ENCODE assay signal across 24 mouse cellular contexts in genomic region chr14:78286011-78286548, GRCm38 (mm10). TPM values are rescaled to one million over a fixed set of nuclear protein-coding genes. Genes with fewer than 3 reads are reported as not detected.
DNase-seq lines count a peak whose midpoint lies in the region; ATAC-seq lines count a peak whose summit lies in the region.
"Had no signal": no experiment of that assay in that cellular context is flagged by ENCODE, and none has a peak within 500 bp of the region (broad histone marks: within the 10 kb centered on the region; RNA-seq: fewer than 3 reads in every experiment).

No protein-coding gene starts in this region.

- H3K27ac ChIP-seq in midbrain, embryonic 11.5 days (ENCODE audit: low read depth, low read length): 0 out of 2 replicates have a peak overlapping the region, but pooled peaks have one; percentile 26
- no peak overlapping the region for H3K27ac ChIP-seq in midbrain, embryonic 16.5 days (ENCODE audit: low read length)
- H3K27ac ChIP-seq in forebrain, embryonic 13.5 days: peak overlapping the region; percentile 63
- H3K27ac ChIP-seq in midbrain, embryonic 14.5 days (replicated peaks; ENCODE audit: low read depth, low read length): peak overlapping the region; percentile 37; the same call in 1 of the 2 replicates
- H3K27ac ChIP-seq: embryonic facial prominence, embryonic 13.5 days; intestine, embryonic 15.5 days had no signal

- 0 out of 2 replicates have a peak, but pooled peaks have one; percentile 31 for ATAC-seq in midbrain, embryonic 11.5 days (ENCODE audit: low FRiP score)
- no peak for ATAC-seq in midbrain, embryonic 16.5 days
- ATAC-seq in forebrain, embryonic 13.5 days: peak; percentile 26; the same call in 1 of the 2 replicates
- ATAC-seq in midbrain, embryonic 14.5 days (ENCODE audit: low FRiP score, low TSS enrichment): no peak
- ATAC-seq: CD4-positive, CD25-positive, alpha-beta regulatory T cell, adult 4 months; intestine, embryonic 15.5 days had no signal

- no peak overlapping the region for H3K4me2 ChIP-seq in midbrain, embryonic 11.5 days
- no peak overlapping the region for H3K4me2 ChIP-seq in midbrain, embryonic 16.5 days (ENCODE audit: low read length)
- H3K4me2 ChIP-seq in forebrain, embryonic 13.5 days: no peak overlapping the region
- H3K4me2 ChIP-seq in midbrain, embryonic 14.5 days (ENCODE audit: low read length): no peak overlapping the region
- H3K4me2 ChIP-seq: embryonic facial prominence, embryonic 13.5 days; intestine, embryonic 15.5 days; liver, embryonic 11.5 days had no signal

- H3K36me3 ChIP-seq in midbrain, embryonic 11.5 days (ENCODE audit: control insufficient read depth, insufficient read depth, low read length): no peaks in the 10 kb centered on the region
- H3K36me3 ChIP-seq in midbrain, embryonic 16.5 days (ENCODE audit: control insufficient read depth, insufficient read depth, low read length): no peaks in the 10 kb centered on the region
- no peaks in the 10 kb centered on the region for H3K36me3 ChIP-seq in forebrain, embryonic 13.5 days (ENCODE audit: poor library complexity, severe bottlenecking)
- H3K36me3 ChIP-seq in midbrain, embryonic 14.5 days (ENCODE audit: control insufficient read depth, insufficient read depth, low read length): no peaks in the 10 kb centered on the region
- H3K36me3 ChIP-seq: embryonic facial prominence, embryonic 13.5 days; G1E; intestine, embryonic 15.5 days had no signal

- H3K4me1 ChIP-seq in midbrain, embryonic 11.5 days (ENCODE audit: control insufficient read depth, insufficient read depth, low read length): peaks cover 9% of the 10 kb centered on the region; the same call in 1 of the 2 replicates
- H3K4me1 ChIP-seq in midbrain, embryonic 16.5 days (ENCODE audit: control insufficient read depth, insufficient read depth, low read length): peaks cover 15% of the 10 kb centered on the region
- peaks cover 62% of the 10 kb centered on the region for H3K4me1 ChIP-seq in forebrain, embryonic 13.5 days
- peaks cover 14% of the 10 kb centered on the region; the same call in 1 of the 2 replicates for H3K4me1 ChIP-seq in midbrain, embryonic 14.5 days (ENCODE audit: control insufficient read depth, insufficient read depth, low read length)
- H3K4me1 ChIP-seq: intestine, embryonic 15.5 days; megakaryocyte, embryonic 14.5 days had no signal

- H3K4me3 ChIP-seq in midbrain, embryonic 11.5 days (ENCODE audit: low read depth, low read length): no peak overlapping the region
- H3K4me3 ChIP-seq in midbrain, embryonic 16.5 days (ENCODE audit: low read depth, low read length): no peak overlapping the region
- no peak overlapping the region for H3K4me3 ChIP-seq in forebrain, embryonic 13.5 days
- H3K4me3 ChIP-seq in midbrain, embryonic 14.5 days (replicated peaks; ENCODE audit: low read depth, low read length): no peak overlapping the region
- H3K4me3 ChIP-seq: embryonic facial prominence, embryonic 13.5 days; intestine, embryonic 15.5 days; megakaryocyte, embryonic 14.5 days had no signal

- no peaks in the 10 kb centered on the region for H3K9me3 ChIP-seq in midbrain, embryonic 11.5 days (ENCODE audit: control insufficient read depth, low read length)
- no peaks in the 10 kb centered on the region for H3K9me3 ChIP-seq in midbrain, embryonic 16.5 days (replicated peaks; ENCODE audit: control insufficient read depth, low read length, poor library complexity, severe bottlenecking)
- no peaks in the 10 kb centered on the region for H3K9me3 ChIP-seq in forebrain, embryonic 13.5 days (replicated peaks)
- no peaks in the 10 kb centered on the region for H3K9me3 ChIP-seq in midbrain, embryonic 14.5 days (ENCODE audit: control insufficient read depth, low read length)
- H3K9me3 ChIP-seq: embryonic facial prominence, embryonic 13.5 days; intestine, embryonic 15.5 days; megakaryocyte, embryonic 14.5 days had no signal

- 28% methylated on average over 5 of the region's 5 CpGs for WGBS in midbrain, embryonic 11.5 days
- 13% methylated on average over 5 of the region's 5 CpGs for WGBS in midbrain, embryonic 16.5 days
- WGBS in forebrain, embryonic 13.5 days: 5% methylated on average over 5 of the region's 5 CpGs
- WGBS in midbrain, embryonic 14.5 days: 17% methylated on average over 5 of the region's 5 CpGs

- no peaks in the 10 kb centered on the region; the same call in 1 of the 2 replicates for H3K27me3 ChIP-seq in midbrain, embryonic 11.5 days (ENCODE audit: control insufficient read depth, insufficient read depth, low read length)
- H3K27me3 ChIP-seq in midbrain, embryonic 16.5 days (ENCODE audit: control insufficient read depth, insufficient read depth, low read depth, low read length): peaks cover 1% of the 10 kb centered on the region; the same call in 1 of the 2 replicates
- H3K27me3 ChIP-seq in forebrain, embryonic 13.5 days: peaks cover 9% of the 10 kb centered on the region
- H3K27me3 ChIP-seq in midbrain, embryonic 14.5 days (ENCODE audit: control insufficient read depth, insufficient read depth, low read length): no peaks in the 10 kb centered on the region
- H3K27me3 ChIP-seq: intestine, embryonic 15.5 days had no signal

- peak; percentile 29 for DNase-seq in embryo, embryonic 11 days
- no peak for DNase-seq in embryo, embryonic 9.5 days (ENCODE audit: extremely low spot score)
- DNase-seq in midbrain, embryonic 11.5 days (ENCODE audit: low spot score, missing footprints): peak; percentile 89
- no peak for DNase-seq in midbrain, embryonic 14.5 days
- DNase-seq in urinary bladder, postnatal 10 days (ENCODE audit: low spot score): no peak
- DNase-seq in kidney, postnatal 4 days: no peak
- DNase-seq: adrenal gland, postnatal 25 days; cerebellum, adult 18-20 months; cerebellum, postnatal 36 days; gastrocnemius, postnatal 14 days; lung, adult 18-20 months; lung, postnatal 14 days; right cerebral cortex, adult 18-20 months; thymus, postnatal 36 days had no signal

- no peak overlapping the region for H3K9ac ChIP-seq in midbrain, embryonic 11.5 days (ENCODE audit: low read length)
- no peak overlapping the region for H3K9ac ChIP-seq in midbrain, embryonic 16.5 days (ENCODE audit: low read depth, low read length)
- no peak overlapping the region for H3K9ac ChIP-seq in forebrain, embryonic 13.5 days
- no peak overlapping the region for H3K9ac ChIP-seq in midbrain, embryonic 14.5 days (replicated peaks; ENCODE audit: low read length)
- H3K9ac ChIP-seq: embryonic facial prominence, embryonic 13.5 days; intestine, embryonic 15.5 days had no signal

RNA-seq across cellular contexts. Expression of gene Tnfsf11, which starts 21.8 kb away (rescaled TPM):
- polyA plus RNA-seq in midbrain, embryonic 11.5 days (2014; fragmentation: Nextera tagmentation; extraction: Ambion mirVana): 0.07 and 0.10 TPM in 2 replicates
- 0.09 TPM in 1 of 2 replicates, not detected in the other for polyA plus RNA-seq in midbrain, embryonic 16.5 days (2015; fragmentation: Nextera tagmentation; extraction: Ambion mirVana)
- polyA plus RNA-seq in forebrain, embryonic 13.5 days (2015; fragmentation: Nextera tagmentation; extraction: Ambion mirVana): 0.23 and 0.38 TPM in 2 replicates
- polyA plus RNA-seq in midbrain, embryonic 14.5 days (2014; fragmentation: Nextera tagmentation; extraction: Ambion mirVana): not detected in 2 replicates
- polyA plus RNA-seq: G1E; limb, embryonic 11.5 days; testis, adult 2 months had no signal

Comparison
In these comparisons a context has a peak if more than half of its experiments do, and no peak if none do; other contexts are left out.
1. DNase-seq: peak in embryo, embryonic 11 days (single experiment) and midbrain, embryonic 11.5 days (single experiment); none in embryo, embryonic 9.5 days (single experiment), midbrain, embryonic 14.5 days (single experiment), urinary bladder, postnatal 10 days (single experiment) and kidney, postnatal 4 days (0 of 2).
2. ATAC-seq: peak in midbrain, embryonic 11.5 days (single experiment) and forebrain, embryonic 13.5 days (single experiment); none in midbrain, embryonic 16.5 days (single experiment) and midbrain, embryonic 14.5 days (single experiment).